Mouse (Mus musculus): ENCODE data around the gene Gm30191.
"Not testable (repeated sequence)": the region's sequence is repeated elsewhere in the genome, so short reads cannot be mapped to it uniquely, and the experiment has no call there.

Gene Gm30191

DNA sequence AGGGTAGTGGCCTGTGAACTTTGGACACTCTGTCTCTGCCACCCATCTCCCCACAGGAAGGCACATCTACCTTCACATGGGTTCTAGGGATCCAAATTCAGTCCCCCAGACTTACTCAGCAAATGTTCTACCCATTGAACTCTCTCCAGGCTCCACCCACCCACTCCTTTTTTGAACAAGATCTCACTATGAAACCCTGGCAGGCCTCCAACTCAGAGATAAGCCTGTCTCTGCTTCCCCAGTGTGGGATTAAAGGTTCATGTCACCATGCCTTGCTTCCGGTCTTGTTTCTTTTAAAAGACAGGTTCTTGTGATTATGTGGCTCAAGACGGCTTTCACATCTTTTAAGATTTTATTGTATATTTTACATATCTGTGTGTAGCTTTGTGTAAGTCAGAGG, 38.2 kb downstream of the Gm30191 start:
- DNase-seq (ENCODE audit: extremely low read depth, insufficient read length, low spot score) = no peak

DNA sequence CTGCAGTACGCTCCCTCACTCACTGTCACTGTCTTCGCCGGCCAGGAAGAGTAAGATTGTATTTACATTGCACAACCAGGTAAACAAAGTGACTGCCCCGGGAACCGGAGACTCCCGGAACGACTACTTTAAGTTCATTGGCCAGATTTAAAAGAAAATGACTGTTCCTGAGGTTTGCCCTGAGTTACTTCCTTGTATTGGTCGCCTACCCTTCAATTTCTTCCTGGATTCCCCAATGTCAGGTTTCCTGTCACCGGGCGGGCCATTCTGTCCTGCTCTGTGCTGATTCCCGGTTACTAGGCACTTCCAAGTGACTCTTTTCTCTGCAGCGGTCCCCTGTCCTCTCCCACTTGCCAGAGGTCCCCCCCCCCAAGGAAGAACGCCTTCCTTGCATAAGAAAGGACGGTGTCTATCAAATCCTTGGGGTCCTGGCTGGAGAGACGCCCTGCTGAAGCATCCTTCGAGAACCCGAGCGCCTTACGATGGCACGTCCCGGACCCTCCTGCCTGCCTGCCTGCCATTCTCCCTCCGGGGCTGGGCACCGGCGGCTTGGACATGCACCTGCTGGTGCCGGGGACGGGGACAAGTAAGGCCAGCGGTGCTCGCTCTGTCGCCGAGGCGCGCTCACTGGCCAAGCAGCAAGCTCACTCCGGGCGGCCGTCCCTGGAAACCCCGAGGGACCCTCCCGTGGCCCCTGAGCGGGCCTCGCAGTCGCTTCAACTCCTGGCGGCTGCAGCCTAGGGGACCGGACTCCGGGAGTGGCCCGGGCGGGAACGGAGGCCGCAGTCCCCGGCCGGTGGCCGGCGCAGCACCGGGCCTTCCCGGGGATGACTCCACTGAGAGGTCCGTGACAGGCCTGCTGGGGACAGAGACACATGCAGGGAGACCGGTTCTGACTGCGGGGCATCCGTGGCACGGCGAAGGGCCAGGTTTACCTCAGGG, 39.8 kb downstream of the Gm30191 start:
- no peak for DNase-seq (ENCODE audit: extremely low read depth, insufficient read length, low spot score)

GRCm38 (mm10) chr4:134287168-134287564, 40.4 kb downstream of the Gm30191 start:
- peak; percentile 92 for DNase-seq (ENCODE audit: extremely low read depth, insufficient read length, low spot score)

DNA sequence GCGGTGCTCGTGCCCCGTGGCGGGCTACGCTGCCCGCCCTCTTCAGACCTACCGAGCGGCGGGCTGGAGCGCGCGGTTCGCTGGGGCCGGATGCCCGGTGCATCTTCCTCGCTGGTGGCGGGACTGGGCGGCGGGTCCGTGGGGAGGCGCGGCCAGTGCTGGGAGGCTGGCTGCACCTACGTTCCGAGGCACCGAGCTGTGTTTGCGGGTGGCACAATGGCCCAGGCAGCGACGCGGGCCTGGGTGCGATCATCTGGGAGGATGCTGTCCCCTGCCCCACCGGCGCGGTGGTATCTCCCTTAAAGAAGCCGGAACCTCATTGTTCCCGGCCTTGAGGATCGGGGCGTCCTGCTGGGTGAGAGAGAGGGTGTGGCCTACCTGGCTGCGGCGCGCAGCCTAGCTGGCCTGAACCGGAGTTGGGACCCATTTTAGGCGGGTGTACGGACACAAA, 40.9 kb downstream of the Gm30191 start, which contains the start of gene Pdik1l:
Gene Pdik1l, minus strand, starts transcription at position 321 of the 451 bp plus-strand sequence.
- DNase-seq (ENCODE audit: extremely low read depth, insufficient read length, low spot score) = peak; percentile 85

- DNase-seq (ENCODE audit: extremely low read depth, insufficient read length, low spot score) = no peak
Measured at GRCm38 (mm10) chr4:134288397-134289256, 41.9 kb downstream of the Gm30191 start.

- no peak for DNase-seq (ENCODE audit: extremely low read depth, insufficient read length, low spot score)
Measured at GRCm38 (mm10) chr4:134292067-134292466, 45.3 kb downstream of the Gm30191 start.

DNA sequence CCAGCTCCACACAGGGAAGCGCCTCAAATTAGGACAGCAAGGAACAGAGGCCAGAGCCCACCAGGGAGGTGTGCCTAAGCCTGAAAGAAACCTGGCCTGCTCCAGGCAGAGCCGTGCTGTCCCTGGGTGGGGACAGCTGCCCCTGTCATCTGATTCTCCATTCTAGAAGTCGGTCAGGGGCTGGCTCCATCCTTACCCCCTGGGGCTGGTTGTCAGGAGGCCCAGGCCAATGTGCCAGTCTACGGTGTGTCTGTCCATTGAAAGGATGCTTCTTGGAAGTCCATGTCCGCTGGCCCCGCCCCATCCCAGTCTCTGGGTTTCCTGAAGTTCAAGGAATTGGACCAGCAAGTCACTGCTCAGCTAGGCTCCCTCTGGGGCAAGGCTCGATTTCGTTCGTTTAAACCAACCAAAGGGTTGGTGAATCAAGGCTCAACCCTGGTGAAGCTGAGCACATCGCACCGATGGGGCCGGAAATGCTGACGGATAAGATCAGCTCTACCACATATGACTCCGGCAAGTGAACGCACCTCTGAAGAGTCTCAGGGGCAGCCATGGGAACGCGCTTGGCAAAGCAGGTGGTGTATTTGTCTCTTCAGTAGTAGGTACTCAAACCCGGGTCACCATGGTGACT, 46.4 kb downstream of the Gm30191 start:
- no peak for DNase-seq (ENCODE audit: extremely low read depth, insufficient read length, low spot score)

GRCm38 (mm10) chr4:134293692-134294163, 47.0 kb downstream of the Gm30191 start:
- no peak for DNase-seq (ENCODE audit: extremely low read depth, insufficient read length, low spot score)

GRCm38 (mm10) chr4:134296096-134296495, 49.4 kb downstream of the Gm30191 start:
- not testable (repeated sequence) for DNase-seq (ENCODE audit: extremely low read depth, insufficient read length, low spot score)

DNA sequence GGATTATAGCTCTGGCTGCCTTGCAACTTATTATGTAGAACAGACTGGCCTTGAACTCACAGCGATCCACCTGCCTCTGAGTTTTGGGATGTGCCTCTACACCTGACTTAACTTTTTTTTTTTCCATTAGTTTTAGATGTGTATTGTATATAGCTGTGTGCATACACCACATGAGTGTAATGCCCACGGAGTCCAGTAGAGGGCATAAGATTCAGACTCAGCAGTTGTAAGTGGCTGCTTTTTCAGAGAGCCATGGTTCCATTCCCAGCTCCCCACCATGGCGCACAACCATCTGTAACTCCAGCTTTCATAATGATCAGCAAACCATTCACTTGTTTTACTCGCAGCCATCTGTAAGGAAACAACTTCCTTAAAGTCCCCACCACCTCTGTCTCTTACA, 49.8 kb downstream of the Gm30191 start:
- no peak for DNase-seq (ENCODE audit: extremely low read depth, insufficient read length, low spot score)

DNA sequence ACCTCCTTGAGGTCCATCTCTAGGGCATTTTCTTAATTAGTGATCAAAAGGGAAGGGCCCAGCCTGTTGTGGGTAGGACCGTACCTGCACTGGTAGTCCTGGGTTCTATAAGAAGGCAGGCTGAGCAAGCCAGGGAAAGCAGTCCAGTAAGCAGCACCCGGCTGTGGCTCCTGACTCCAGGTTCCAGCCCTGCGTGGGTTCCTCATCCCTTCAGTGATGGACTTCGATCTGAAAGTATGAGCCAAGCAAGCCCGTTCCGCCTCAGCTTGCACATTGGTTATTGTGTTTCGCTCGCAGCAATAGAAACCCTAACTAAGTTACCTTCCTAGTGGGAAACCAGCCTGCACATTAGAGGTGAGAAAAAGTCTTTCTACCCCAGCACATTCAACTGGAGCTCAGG, 50.6 kb downstream of the Gm30191 start:
- DNase-seq (ENCODE audit: extremely low read depth, insufficient read length, low spot score) = no peak

GRCm38 (mm10) chr4:134298626-134299497, 52.1 kb downstream of the Gm30191 start:
- DNase-seq (ENCODE audit: extremely low read depth, insufficient read length, low spot score) = no peak

GRCm38 (mm10) chr4:134299498-134299810, 52.7 kb downstream of the Gm30191 start:
- DNase-seq (ENCODE audit: extremely low read depth, insufficient read length, low spot score) = no peak
